In the genomic region with DNA sequence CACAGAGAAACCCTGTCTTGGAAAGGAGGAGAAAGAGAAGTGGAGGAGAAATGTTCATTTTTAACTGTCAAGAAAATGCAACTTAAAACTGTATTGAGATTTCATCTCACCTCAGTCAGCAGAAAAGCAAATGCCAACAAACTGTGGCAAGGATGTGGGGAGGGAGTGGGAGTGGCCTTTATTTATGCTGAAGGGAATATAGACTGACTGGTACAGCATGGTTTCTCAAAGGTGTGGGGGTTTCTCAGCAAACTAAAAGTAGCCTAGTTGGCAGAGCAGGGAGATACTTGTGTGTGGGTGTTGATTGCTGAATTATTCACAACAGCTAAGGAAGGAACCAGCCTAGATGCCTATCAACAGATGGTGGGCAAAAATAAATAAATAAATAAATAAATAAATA, we compare ENCODE assay signal across 25 mouse cellular contexts. TPM values are rescaled to one million over a fixed set of nuclear protein-coding genes. Genes with fewer than 3 reads are reported as not detected.
A peak's percentile ranks its signal among the peaks of the same experiment; 100 is the strongest.
DNase-seq lines count a peak whose midpoint lies in the region; ATAC-seq lines count a peak whose summit lies in the region.
"Had no signal": no experiment of that assay in that cellular context is flagged by ENCODE, and none has a peak within 500 bp of the region (broad histone marks: within the 10 kb centered on the region; RNA-seq: fewer than 3 reads in every experiment).

No protein-coding gene starts in this region.

- no peaks in the 10 kb centered on the region; the same call in 1 of the 2 replicates for H3K4me1 ChIP-seq in liver, embryonic 12.5 days
- H3K4me1 ChIP-seq: hindbrain, embryonic 13.5 days had no signal

- H3K4me2 ChIP-seq in liver, embryonic 12.5 days: no peak overlapping the region
- H3K4me2 ChIP-seq: heart, embryonic 11.5 days; hindbrain, embryonic 13.5 days had no signal

- H3K36me3 ChIP-seq in liver, embryonic 12.5 days: no peaks in the 10 kb centered on the region
- H3K36me3 ChIP-seq: hindbrain, embryonic 10.5 days; hindbrain, embryonic 13.5 days had no signal

- ATAC-seq in CD4-positive, CD25-positive, alpha-beta regulatory T cell, adult 4 months: peak; percentile 39
- ATAC-seq in liver, embryonic 12.5 days: no peak
- ATAC-seq in erythroblast, adult 5-6 weeks (replicated peaks; ENCODE audit: low FRiP score, poor library complexity, severe bottlenecking): no peak
- ATAC-seq: forebrain, embryonic 14.5 days; forebrain, postnatal 0 days; hindbrain, embryonic 16.5 days; intestine, postnatal 0 days had no signal

- intact Hi-C loops in heart, postnatal 10 days (cut with DNase I): loop anchor here (2.0 to 5.0 kb wide), 2 partner anchors 27 to 315 kb away; no protein-coding TSS in a partner anchor

- H3K27ac ChIP-seq in liver, embryonic 12.5 days: no peak overlapping the region
- H3K27ac ChIP-seq: hindbrain, embryonic 10.5 days; hindbrain, embryonic 13.5 days had no signal

- DNase-seq in heart, adult 11 months: peak; percentile 77
- no peak for DNase-seq in heart, postnatal 10 days
- peak; percentile 58 for DNase-seq in induced T-regulatory cell, adult 2 months (ENCODE audit: low read depth)
- no peak for DNase-seq in ovary, adult 18-20 months (ENCODE audit: low spot score)
- DNase-seq: adrenal gland, adult 8-10 months; adrenal gland, postnatal 25 days; cerebellum, adult 2 months; cerebellum, adult 9-11 months; cerebellum, postnatal 25 days; embryo, embryonic 11 days; forebrain, postnatal 0 days; gastrocnemius, postnatal 10 days; gastrocnemius, postnatal 36 days; heart, postnatal 36 days; kidney, adult 2 months had no signal

- peaks cover 8% of the 10 kb centered on the region; the same call in 1 of the 2 replicates for H3K27me3 ChIP-seq in liver, embryonic 12.5 days (replicated peaks)
- H3K27me3 ChIP-seq: hindbrain, embryonic 13.5 days had no signal

- H3K9ac ChIP-seq in liver, embryonic 12.5 days: no peak overlapping the region
- H3K9ac ChIP-seq: forebrain, postnatal 0 days; hindbrain, embryonic 13.5 days had no signal

- no peaks in the 10 kb centered on the region for H3K9me3 ChIP-seq in liver, embryonic 12.5 days (replicated peaks)
- H3K9me3 ChIP-seq: hindbrain, embryonic 10.5 days had no signal

- H3K4me3 ChIP-seq in liver, embryonic 12.5 days: no peak overlapping the region
- H3K4me3 ChIP-seq: hindbrain, embryonic 10.5 days; hindbrain, embryonic 13.5 days had no signal

RNA-seq across cellular contexts. Expression of a gene that starts 13.0 kb away (rescaled TPM):
- total RNA-seq in heart, postnatal 10 days (2021): 100 to 1,000 TPM; 397 to 585 TPM
- 100 to 1,000 TPM; 290 to 362 TPM for polyA plus RNA-seq in CD4-positive, CD25-positive, alpha-beta regulatory T cell, adult 4 months (2017; shearing (Covaris generic))
- 6.1 and 7.8 TPM in 2 replicates for polyA plus RNA-seq in liver, embryonic 12.5 days (2016; fragmentation: Nextera tagmentation; extraction: Ambion mirVana)
- 0.42 and 1.5 TPM in 2 replicates for total RNA-seq in erythroblast, adult 5-6 weeks (2015; ENCODE audit: low replicate concordance)
- total RNA-seq in erythroblast, adult 5-6 weeks (2017; ENCODE audit: low replicate concordance): 0.84 and 1.0 TPM in 2 replicates
- total RNA-seq: MEL had no signal

RNA-seq across cellular contexts. Expression of a gene that starts 32.8 kb away (rescaled TPM):
- 10 to 100 TPM; 18.3 to 18.5 TPM for total RNA-seq in heart, postnatal 10 days (2021)
- 1 to 10 TPM; 8.1 to 8.7 TPM for polyA plus RNA-seq in CD4-positive, CD25-positive, alpha-beta regulatory T cell, adult 4 months (2017; shearing (Covaris generic))
- 9.2 and 9.5 TPM in 2 replicates for polyA plus RNA-seq in liver, embryonic 12.5 days (2016; fragmentation: Nextera tagmentation; extraction: Ambion mirVana)
- 6.1 and 11.5 TPM in 2 replicates for total RNA-seq in erythroblast, adult 5-6 weeks (2015; ENCODE audit: low replicate concordance)
- total RNA-seq in erythroblast, adult 5-6 weeks (2017; ENCODE audit: low replicate concordance): 5.7 and 8.6 TPM in 2 replicates

Comparison
In these comparisons a context has a peak if more than half of its experiments do, and no peak if none do; other contexts are left out.
1. DNase-seq: peak in heart, adult 11 months (single experiment) and induced T-regulatory cell, adult 2 months (single experiment); none in heart, postnatal 10 days (0 of 2) and ovary, adult 18-20 months (single experiment).
2. RNA of a gene that starts 13.0 kb away (total RNA-seq): 397 to 585 TPM in heart, postnatal 10 days; 0.42 to 1.5 TPM in erythroblast, adult 5-6 weeks; every median in the first group is over 100 times any median in the second.